ENCODE assay signal across 9 mouse cellular contexts in genomic region chr4:102486134-102486920, GRCm38 (mm10).
A peak's percentile ranks its signal among the peaks of the same experiment; 100 is the strongest.
DNase-seq lines count a peak whose midpoint lies in the region; ATAC-seq and TF ChIP-seq lines count a peak whose summit lies in the region.
"Had no signal": no experiment of that assay in that cellular context is flagged by ENCODE, and none has a peak within 500 bp of the region (broad histone marks: within the 10 kb centered on the region; RNA-seq: fewer than 3 reads in every experiment).

No protein-coding gene starts in this region.

- H3K27ac ChIP-seq in thymus, adult 2 months (ENCODE audit: control insufficient read depth, insufficient read depth, low read length), result no peak overlapping the region
- H3K27ac ChIP-seq in liver, embryonic 14.5 days, result no peak overlapping the region
- H3K27ac ChIP-seq: midbrain, embryonic 12.5 days had no signal

- no peak for ATAC-seq in liver, embryonic 14.5 days (ENCODE audit: insufficient read depth)

- H3K4me2 ChIP-seq in liver, embryonic 14.5 days (ENCODE audit: low read depth), result no peak overlapping the region
- H3K4me2 ChIP-seq: midbrain, embryonic 12.5 days had no signal

- no peak for TF ChIP-seq EP300 in liver, embryonic 14.5 days (IDR thresholded peaks at IDR 0.05; ENCODE audit: low read depth)

- TF ChIP-seq POLR2A in thymus, adult 2 months (IDR thresholded peaks at IDR 0.05; ENCODE audit: control insufficient read depth, extremely low read depth, insufficient read depth, low read length, poor library complexity), result no peak

- DNase-seq in heart, adult 11 months, result peak; percentile 54
- DNase-seq in heart, adult 18-20 months, result no peak
- DNase-seq in thymus, adult 2 months, result peak; percentile 69
- no peak for DNase-seq in thymus, adult 18-20 months
- no peak for DNase-seq in liver, embryonic 14.5 days (ENCODE audit: low read depth in 3 of 3, low spot score in 3 of 3)
- peak; percentile 86 for DNase-seq in thymus, postnatal 4 days
- DNase-seq in adrenal gland, postnatal 25 days, result no peak
- DNase-seq in urinary bladder, postnatal 36 days (ENCODE audit: low spot score in 2 of 2), result no peak

- H3K4me3 ChIP-seq in thymus, adult 2 months (ENCODE audit: control insufficient read depth, insufficient read depth, low read length), result no peak overlapping the region
- no peak overlapping the region for H3K4me3 ChIP-seq in liver, embryonic 14.5 days (ENCODE audit: insufficient read depth in 1 of 2, low read depth in 2 of 2, low read length in 2 of 2)
- H3K4me3 ChIP-seq: midbrain, embryonic 12.5 days had no signal

- peaks cover 6% of the 10 kb centered on the region for H3K4me1 ChIP-seq in thymus, adult 2 months (replicated peaks; ENCODE audit: control insufficient read depth, insufficient read depth, low read length)
- H3K4me1 ChIP-seq in liver, embryonic 14.5 days (replicated peaks; ENCODE audit: control insufficient read depth in 2 of 2, insufficient read depth in 2 of 2, low read length in 1 of 2), result no peaks in the 10 kb centered on the region

- H3K36me3 ChIP-seq in thymus, adult 2 months (ENCODE audit: control insufficient read depth, insufficient read depth, low read length), result no peaks in the 10 kb centered on the region
- no peaks in the 10 kb centered on the region for H3K36me3 ChIP-seq in liver, embryonic 14.5 days (replicated peaks; ENCODE audit: control insufficient read depth, insufficient read depth, low read depth)
- H3K36me3 ChIP-seq: midbrain, embryonic 12.5 days had no signal

- H3K9me3 ChIP-seq in liver, embryonic 14.5 days (ENCODE audit: control insufficient read depth, low read length), result no peaks in the 10 kb centered on the region
- H3K9me3 ChIP-seq: midbrain, embryonic 12.5 days had no signal

- no peak for TF ChIP-seq CTCF in thymus, adult 2 months (IDR thresholded peaks at IDR 0.05; ENCODE audit: borderline replicate concordance, control insufficient read depth, extremely low read depth, insufficient read depth, low read length, poor library complexity)
- peak; percentile 49 for TF ChIP-seq CTCF in liver, embryonic 14.5 days (IDR thresholded peaks at IDR 0.05; ENCODE audit: low read depth)

- H3K9ac ChIP-seq in liver, embryonic 14.5 days (replicated peaks), result no peak overlapping the region
- H3K9ac ChIP-seq: midbrain, embryonic 12.5 days had no signal

- WGBS in thymus, adult 2 months, result 74% methylated on average over 4 of the region's 4 CpGs
- WGBS in liver, embryonic 14.5 days (ENCODE audit: insufficient replicate concordance), result 33% methylated on average over 4 of the region's 4 CpGs

- no peaks in the 10 kb centered on the region for H3K27me3 ChIP-seq in thymus, adult 2 months (ENCODE audit: control insufficient read depth, insufficient read depth, low read length)
- no peaks in the 10 kb centered on the region for H3K27me3 ChIP-seq in liver, embryonic 14.5 days (ENCODE audit: control insufficient read depth, insufficient read depth, low read length)
- H3K27me3 ChIP-seq: midbrain, embryonic 12.5 days had no signal

Comparison
In these comparisons a context has a peak if more than half of its experiments do, and no peak if none do; other contexts are left out.
1. DNase-seq: peak in heart, adult 11 months (single experiment), thymus, adult 2 months (single experiment) and thymus, postnatal 4 days (single experiment); none in heart, adult 18-20 months (0 of 2), thymus, adult 18-20 months (0 of 2), liver, embryonic 14.5 days (0 of 3), adrenal gland, postnatal 25 days (single experiment) and urinary bladder, postnatal 36 days (0 of 2).